Mouse (Mus musculus) bone marrow macrophage, adult 2 months (primary cell): ENCODE measurements around the gene Kif3a. TPM values are rescaled to one million over a fixed set of nuclear protein-coding genes. Genes with fewer than 3 reads are reported as not detected.

Experiments used
- H3K27ac ChIP-seq: 2 replicates; pipeline ENCODE4 v1.5.1; 2012; ENCODE audit warnings: low read depth, low read length; ENCODE audit not compliant: insufficient read depth
- H3K4me1 ChIP-seq: 2 replicates; pipeline ENCODE4 v1.6.1; 2012; ENCODE audit warnings: low read length; ENCODE audit not compliant: control insufficient read depth, insufficient read depth
- H3K4me3 ChIP-seq: 2 replicates; pipeline ENCODE4 v1.5.1; 2012; ENCODE audit warnings: mild to moderate bottlenecking, low read length, moderate library complexity; ENCODE audit not compliant: insufficient read depth
- CTCF ChIP-seq: IDR thresholded peaks from 2 replicates; pipeline ENCODE4 v1.5.1; 2012; ENCODE audit warnings: low read depth, mild to moderate bottlenecking, low read length, moderate library complexity
- POLR2A ChIP-seq: IDR thresholded peaks from 2 replicates; pipeline ENCODE4 v1.6.1; 2012; ENCODE audit warnings: mild to moderate bottlenecking, low read depth, low read length, borderline replicate concordance
- polyA plus RNA-seq: library from polyadenylated mRNA; stranded (reverse); fragments of >200 nt; gene quantifications from 2 replicates; pipeline ENCODE4 v1.2.4, GENCODE M21; 2012; ENCODE audit not compliant: missing spikeins, insufficient read depth, insufficient read length

The Kif3a gene
- polyA plus RNA-seq, 1 experiment: 31.9 TPM

GRCm38 (mm10) chr11:53622440-53622806 lies 55.2 kb downstream of the Kif3a start:
- TF ChIP-seq CTCF: no peak
- no peak for TF ChIP-seq POLR2A
- H3K4me1 ChIP-seq: peaks cover 23% of the 10 kb centered on the region
- H3K4me3 ChIP-seq: no peak overlapping the region
- H3K27ac ChIP-seq: 0 out of 2 replicates have a peak overlapping the region, but pooled peaks have one; percentile 8

GRCm38 (mm10) chr11:53623573-53623972 lies 56.4 kb downstream of the Kif3a start:
- no peak overlapping the region for H3K27ac ChIP-seq
- TF ChIP-seq CTCF: no peak
- no peak for TF ChIP-seq POLR2A
- H3K4me3 ChIP-seq: no peak overlapping the region
- peaks cover 14% of the 10 kb centered on the region for H3K4me1 ChIP-seq

- Histone ChIP-seq H3K27ac (no peak overlapping the region), H3K4me3 (no peak overlapping the region), H3K4me1 (peaks cover 14% of the 10 kb centered on the region)
- no peak for TF ChIP-seq POLR2A
- no peak for TF ChIP-seq CTCF
Measured at GRCm38 (mm10) chr11:53624124-53624523, 56.9 kb downstream of the Kif3a start.

- H3K27ac ChIP-seq: no peak overlapping the region
- no peak overlapping the region for H3K4me3 ChIP-seq
- H3K4me1 ChIP-seq: peaks cover 8% of the 10 kb centered on the region
- TF ChIP-seq POLR2A (no peak), CTCF (no peak)
Measured at GRCm38 (mm10) chr11:53626802-53627373, 59.7 kb downstream of the Kif3a start.

GRCm38 (mm10) chr11:53627859-53628258 lies 60.7 kb downstream of the Kif3a start:
- H3K4me3 ChIP-seq: no peak overlapping the region
- no peaks in the 10 kb centered on the region for H3K4me1 ChIP-seq
- H3K27ac ChIP-seq: no peak overlapping the region
- TF ChIP-seq POLR2A (no peak), CTCF (peak; percentile 69)

- H3K4me3 ChIP-seq: no peak overlapping the region
- no peak overlapping the region for H3K27ac ChIP-seq
- no peak for TF ChIP-seq CTCF
- TF ChIP-seq POLR2A: no peak
- H3K4me1 ChIP-seq: no peaks in the 10 kb centered on the region
Measured at GRCm38 (mm10) chr11:53632122-53632733, 65.0 kb downstream of the Kif3a start.

- no peak overlapping the region for H3K4me3 ChIP-seq
- H3K27ac ChIP-seq: no peak overlapping the region
- TF ChIP-seq CTCF: no peak
- TF ChIP-seq POLR2A: no peak
- H3K4me1 ChIP-seq: no peaks in the 10 kb centered on the region
Measured at GRCm38 (mm10) chr11:53633644-53634043, 66.5 kb downstream of the Kif3a start.

DNA sequence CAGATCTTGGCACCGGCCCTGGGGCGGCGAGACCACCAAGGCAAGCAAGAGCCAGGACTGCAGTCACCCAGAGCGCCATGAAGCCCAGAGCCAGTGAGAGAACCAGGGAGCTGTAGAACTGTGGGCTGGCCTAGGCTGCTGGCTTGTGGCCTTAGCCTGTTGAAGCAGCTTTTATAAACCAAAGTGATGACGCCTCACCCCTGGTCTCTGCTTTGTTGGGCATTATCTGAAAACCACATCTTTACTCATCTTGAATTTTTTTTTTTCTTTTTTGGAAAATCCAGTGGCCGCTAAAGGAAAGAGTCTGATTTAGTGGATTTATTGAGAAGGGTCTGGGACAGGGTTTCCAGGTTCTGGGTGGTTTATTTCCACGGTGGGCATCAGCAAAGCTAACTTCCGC lies 67.4 kb downstream of the Kif3a start, which contains the start of gene Il13:
Gene Il13 (minus strand): TSS at position 147 of the 400 bp plus-strand sequence.
- H3K27ac ChIP-seq: no peak within 1 kb of the TSS
- no peak within 1 kb of the TSS for H3K4me3 ChIP-seq
- no peaks in the 10 kb centered on the region for H3K4me1 ChIP-seq
- no peak for TF ChIP-seq POLR2A
- TF ChIP-seq CTCF: no peak

- no peaks in the 10 kb centered on the region for H3K4me1 ChIP-seq
- TF ChIP-seq CTCF (no peak), POLR2A (no peak)
- no peak overlapping the region for H3K4me3 ChIP-seq
- no peak overlapping the region for H3K27ac ChIP-seq
Measured at GRCm38 (mm10) chr11:53635590-53636182, 68.5 kb downstream of the Kif3a start.

- TF ChIP-seq CTCF (no peak), POLR2A (no peak)
- Histone ChIP-seq H3K4me3 (no peak overlapping the region; the same call in 1 of the 2 replicates), H3K4me1 (no peaks in the 10 kb centered on the region), H3K27ac (no peak overlapping the region)
Measured at GRCm38 (mm10) chr11:53636183-53636646, 69.0 kb downstream of the Kif3a start.
